Mouse (Mus musculus) liver, adult 2 months (tissue): ENCODE measurements around the gene Rgs9bp.

ENCODE experiments used
- CTCF ChIP-seq: fragments of 200-500 bp; IDR thresholded peaks from 2 replicates; pipeline ENCODE4 v1.5.1; 2011; ENCODE audit warnings: low read depth, low read length, control low read depth
- POLR2A ChIP-seq: fragments of 200-500 bp; IDR thresholded peaks from 2 replicates; pipeline ENCODE4 v1.6.1; 2011; ENCODE audit warnings: low read length, control low read depth; ENCODE audit not compliant: insufficient read depth; ENCODE audit errors: extremely low read depth

DNA sequence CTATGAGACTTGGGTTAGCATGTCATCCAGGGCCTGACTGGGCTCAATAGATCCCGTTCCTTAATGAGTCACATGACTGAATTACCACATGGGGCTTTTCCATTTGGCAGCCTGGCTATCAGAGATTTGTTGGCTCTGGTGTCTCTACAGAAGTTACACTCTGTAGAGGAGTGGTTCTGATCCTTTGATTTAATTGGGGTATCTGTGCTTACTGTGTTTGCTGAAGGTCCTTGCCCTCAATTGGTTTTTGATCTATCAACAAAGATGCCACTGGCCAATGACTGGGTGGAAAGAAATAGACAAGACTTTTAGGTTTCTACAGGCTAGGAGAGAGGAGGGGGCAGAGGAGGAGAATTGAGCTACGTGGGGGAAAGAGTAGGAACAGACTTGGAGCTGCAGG is 26.7 kb downstream of the Rgs9bp start:
- TF ChIP-seq POLR2A = no peak
- no peak for TF ChIP-seq CTCF
